Comparison of ENCODE assay signal across 8 mouse cellular contexts in the genomic region with DNA sequence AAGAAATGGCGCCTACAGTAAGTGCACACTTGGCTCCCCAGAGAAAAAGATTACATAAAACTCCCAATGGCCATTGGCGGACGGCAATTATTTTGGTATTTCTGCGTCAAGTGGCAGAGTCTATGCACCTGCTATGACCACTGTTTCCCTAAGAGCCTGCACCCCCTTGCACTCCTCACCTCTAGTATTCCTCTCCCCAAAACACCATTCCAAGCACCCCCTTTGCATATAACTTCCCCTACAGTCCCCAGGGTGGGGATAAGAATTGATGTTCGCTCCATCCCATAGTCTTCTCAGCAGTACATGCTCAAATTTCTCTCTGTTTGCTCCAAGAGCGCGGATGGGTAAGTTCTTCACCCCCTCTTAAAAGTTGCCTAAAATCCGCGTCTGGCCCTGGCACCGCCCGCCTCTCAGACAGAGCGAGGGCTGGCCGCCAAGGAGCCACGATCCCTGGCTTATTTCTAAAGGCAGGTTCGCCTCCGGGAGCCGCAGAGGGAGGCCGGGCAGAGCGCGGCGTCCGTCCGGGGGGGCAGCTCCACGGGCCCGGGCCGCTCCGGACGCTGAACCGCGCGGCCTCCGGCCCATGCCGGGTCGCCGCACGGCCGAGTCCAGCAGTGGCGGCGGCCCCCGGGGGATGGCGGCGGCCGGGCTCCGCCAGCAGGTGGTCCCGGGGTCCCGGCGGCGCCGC. TPM values are rescaled to one million over a fixed set of nuclear protein-coding genes. Genes with fewer than 3 reads are reported as not detected.
DNase-seq lines count a peak whose midpoint lies in the region; ATAC-seq and TF ChIP-seq lines count a peak whose summit lies in the region.

No protein-coding gene starts in this region.

- peak overlapping the region; percentile 80 for H3K4me2 ChIP-seq in forebrain, embryonic 13.5 days
- H3K4me2 ChIP-seq in limb, embryonic 15.5 days, result peak overlapping the region; percentile 90

- H3K4me3 ChIP-seq in bone marrow macrophage, adult 2 months (ENCODE audit: insufficient read depth, low read length), result peak overlapping the region; percentile 59
- H3K4me3 ChIP-seq in forebrain, embryonic 13.5 days, result peak overlapping the region; percentile 71
- peak overlapping the region; percentile 71 for H3K4me3 ChIP-seq in limb, embryonic 15.5 days

- TF ChIP-seq CTCF in bone marrow macrophage, adult 2 months (IDR thresholded peaks at IDR 0.05; ENCODE audit: low read depth, low read length), result no peak

- H3K27ac ChIP-seq in bone marrow macrophage, adult 2 months (ENCODE audit: insufficient read depth, low read depth, low read length), result no peak overlapping the region
- no peak overlapping the region for H3K27ac ChIP-seq in forebrain, embryonic 13.5 days
- no peak overlapping the region for H3K27ac ChIP-seq in limb, embryonic 15.5 days

- peak overlapping the region; percentile 78 for H3K9ac ChIP-seq in forebrain, embryonic 13.5 days
- peak overlapping the region; percentile 51 for H3K9ac ChIP-seq in limb, embryonic 15.5 days

- no peaks in the 10 kb centered on the region for H3K9me3 ChIP-seq in forebrain, embryonic 13.5 days (replicated peaks)
- no peaks in the 10 kb centered on the region for H3K9me3 ChIP-seq in limb, embryonic 15.5 days

- TF ChIP-seq POLR2A in bone marrow macrophage, adult 2 months (IDR thresholded peaks at IDR 0.05; ENCODE audit: borderline replicate concordance, low read depth, low read length), result no peak

- DNase-seq in kidney, adult 11 months, result peak; percentile 60
- DNase-seq in kidney, postnatal 14 days, result no peak
- DNase-seq in neural tube, embryonic 10.5 days (ENCODE audit: extremely low spot score, low spot score), result peak; percentile 54
- DNase-seq in spleen, postnatal 4 days (ENCODE audit: low spot score in 2 of 2), result no peak

- no peaks in the 10 kb centered on the region for H3K36me3 ChIP-seq in forebrain, embryonic 13.5 days (ENCODE audit: poor library complexity, severe bottlenecking)
- H3K36me3 ChIP-seq in limb, embryonic 15.5 days, result no peaks in the 10 kb centered on the region

- no peaks in the 10 kb centered on the region for H3K4me1 ChIP-seq in bone marrow macrophage, adult 2 months (ENCODE audit: control insufficient read depth, insufficient read depth, low read length)
- 0 out of 2 replicates have a peak, but pooled peaks cover 5% of the 10 kb centered on the region for H3K4me1 ChIP-seq in forebrain, embryonic 13.5 days
- peaks cover 5% of the 10 kb centered on the region for H3K4me1 ChIP-seq in limb, embryonic 15.5 days

- peak; percentile 71 for ATAC-seq in forebrain, embryonic 13.5 days
- peak; percentile 7 to 36; a peak in 2 of 4 replicates for ATAC-seq in hematopoietic stem cell, adult 5-6 weeks (replicated peaks in 1 of 2; ENCODE audit: insufficient read depth in 1 of 2, low FRiP score in 2 of 2, low TSS enrichment in 1 of 2, low read depth in 1 of 2, poor library complexity in 2 of 2, severe bottlenecking in 2 of 2)
- no peak for ATAC-seq in limb, embryonic 15.5 days (ENCODE audit: insufficient number of reproducible peaks, low FRiP score, low TSS enrichment, low read depth)

- peaks cover 26% of the 10 kb centered on the region for H3K27me3 ChIP-seq in forebrain, embryonic 13.5 days
- H3K27me3 ChIP-seq in limb, embryonic 15.5 days, result peaks cover 33% of the 10 kb centered on the region

- WGBS in forebrain, embryonic 13.5 days, result 4% methylated on average over 27 of the region's 49 CpGs
- 3% methylated on average over 39 of the region's 49 CpGs for WGBS in limb, embryonic 15.5 days

RNA-seq across cellular contexts. Expression of gene Bend7, which starts 0.4 kb away (rescaled TPM):
- polyA plus RNA-seq in bone marrow macrophage, adult 2 months (2012; ENCODE audit: insufficient read depth, insufficient read length, missing spikeins), result not detected in 2 replicates
- 2.5 and 2.8 TPM in 2 replicates for polyA plus RNA-seq in forebrain, embryonic 13.5 days (2015; fragmentation: Nextera tagmentation; extraction: Ambion mirVana)
- total RNA-seq in hematopoietic stem cell, adult 5-6 weeks (2017), result 2.6 and 3.9 TPM in 2 replicates
- polyA plus RNA-seq in limb, embryonic 15.5 days (2015; fragmentation: Nextera tagmentation; extraction: Ambion mirVana), result 2.1 and 3.0 TPM in 2 replicates

Comparison
In these comparisons a context has a peak if more than half of its experiments do, and no peak if none do; other contexts are left out.
1. DNase-seq: peak in kidney, adult 11 months (single experiment) and neural tube, embryonic 10.5 days (single experiment); none in kidney, postnatal 14 days (single experiment) and spleen, postnatal 4 days (0 of 2).
2. Peak in every context shown above with its lines, with median percentiles within 50 percentile points of each other: H3K4me3 ChIP-seq.